ENCODE assay signal across 9 mouse cellular contexts in the genomic region with DNA sequence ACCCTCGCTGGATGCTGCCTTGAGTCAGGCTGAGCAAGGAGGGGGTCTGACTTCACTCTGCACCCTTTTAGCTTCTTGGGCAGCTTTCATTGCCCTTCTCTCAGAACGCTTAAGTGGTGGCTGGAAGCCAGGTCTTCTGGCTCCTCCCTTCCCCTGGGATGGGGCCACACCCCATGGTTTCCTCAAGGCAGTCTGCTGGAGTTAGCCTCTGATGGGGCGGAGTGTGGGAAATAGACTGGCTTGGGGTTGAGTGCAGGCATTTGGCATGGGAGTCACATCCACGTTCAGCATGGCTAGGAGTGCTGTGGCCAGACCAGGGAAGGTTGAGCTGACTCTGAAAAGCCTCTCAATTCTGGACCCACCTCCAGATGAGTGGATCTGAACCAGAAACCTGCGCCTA. TPM values are rescaled to one million over a fixed set of nuclear protein-coding genes. Genes with fewer than 3 reads are reported as not detected.
DNase-seq lines count a peak whose midpoint lies in the region; ATAC-seq and TF ChIP-seq lines count a peak whose summit lies in the region.
"Had no signal": no experiment of that assay in that cellular context is flagged by ENCODE, and none has a peak within 500 bp of the region (broad histone marks: within the 10 kb centered on the region; RNA-seq: fewer than 3 reads in every experiment).

No protein-coding gene starts in this region.

- H3K27ac ChIP-seq in midbrain, embryonic 16.5 days (ENCODE audit: low read length) = no peak overlapping the region
- H3K27ac ChIP-seq in midbrain, embryonic 14.5 days (replicated peaks; ENCODE audit: low read depth, low read length) = no peak overlapping the region
- H3K27ac ChIP-seq in intestine, postnatal 0 days (ENCODE audit: low read depth, low read length) = no peak overlapping the region
- H3K27ac ChIP-seq in stomach, embryonic 16.5 days (ENCODE audit: low read length) = no peak overlapping the region

- no peak overlapping the region for H3K4me2 ChIP-seq in midbrain, embryonic 16.5 days (ENCODE audit: low read length)
- H3K4me2 ChIP-seq in midbrain, embryonic 14.5 days (ENCODE audit: low read length) = no peak overlapping the region
- no peak overlapping the region for H3K4me2 ChIP-seq in intestine, postnatal 0 days (replicated peaks; ENCODE audit: low read depth)
- no peak overlapping the region for H3K4me2 ChIP-seq in stomach, embryonic 16.5 days (ENCODE audit: low read depth, low read length)

- ATAC-seq in midbrain, embryonic 16.5 days = no peak
- ATAC-seq in midbrain, embryonic 14.5 days (ENCODE audit: low FRiP score, low TSS enrichment) = no peak
- ATAC-seq in intestine, postnatal 0 days = 0 out of 2 replicates have a peak, but pooled peaks have one; percentile 29
- ATAC-seq in stomach, embryonic 16.5 days (ENCODE audit: insufficient read depth, low FRiP score) = peak; percentile 53; the same call in 1 of the 2 replicates

- 0 out of 2 replicates have a peak, but pooled peaks cover 4% of the 10 kb centered on the region for H3K36me3 ChIP-seq in midbrain, embryonic 16.5 days (ENCODE audit: control insufficient read depth, insufficient read depth, low read length)
- H3K36me3 ChIP-seq in midbrain, embryonic 14.5 days (ENCODE audit: control insufficient read depth, insufficient read depth, low read length) = peaks cover 18% of the 10 kb centered on the region
- H3K36me3 ChIP-seq in intestine, postnatal 0 days (ENCODE audit: control insufficient read depth, insufficient read depth) = no peaks in the 10 kb centered on the region
- peaks cover 4% of the 10 kb centered on the region; the same call in 1 of the 2 replicates for H3K36me3 ChIP-seq in stomach, embryonic 16.5 days (ENCODE audit: control insufficient read depth, insufficient read depth, low read length)

- H3K4me3 ChIP-seq in midbrain, embryonic 16.5 days (ENCODE audit: low read depth, low read length) = no peak overlapping the region
- H3K4me3 ChIP-seq in midbrain, embryonic 14.5 days (replicated peaks; ENCODE audit: low read depth, low read length) = no peak overlapping the region
- H3K4me3 ChIP-seq in intestine, postnatal 0 days (ENCODE audit: low read depth, low read length) = no peak overlapping the region
- H3K4me3 ChIP-seq in stomach, embryonic 16.5 days (replicated peaks; ENCODE audit: low read length) = no peak overlapping the region
- H3K4me3 ChIP-seq: erythroblast, embryonic 14.5 days had no signal

- peak overlapping the region; percentile 31; the same call in 1 of the 2 replicates for H3K9ac ChIP-seq in midbrain, embryonic 16.5 days (ENCODE audit: low read depth, low read length)
- H3K9ac ChIP-seq in midbrain, embryonic 14.5 days (replicated peaks; ENCODE audit: low read length) = no peak overlapping the region
- H3K9ac ChIP-seq in intestine, postnatal 0 days (ENCODE audit: low read depth, low read length) = no peak overlapping the region
- H3K9ac ChIP-seq in stomach, embryonic 16.5 days (ENCODE audit: low read length) = no peak overlapping the region

- 61% methylated on average over 5 of the region's 5 CpGs for WGBS in midbrain, embryonic 16.5 days
- 66% methylated on average over 5 of the region's 5 CpGs for WGBS in midbrain, embryonic 14.5 days
- WGBS in intestine, postnatal 0 days = 45% methylated on average over 5 of the region's 5 CpGs
- 49% methylated on average over 5 of the region's 5 CpGs for WGBS in stomach, embryonic 16.5 days

- H3K9me3 ChIP-seq in midbrain, embryonic 16.5 days (replicated peaks; ENCODE audit: control insufficient read depth, low read length, poor library complexity, severe bottlenecking) = no peaks in the 10 kb centered on the region
- no peaks in the 10 kb centered on the region for H3K9me3 ChIP-seq in midbrain, embryonic 14.5 days (ENCODE audit: control insufficient read depth, low read length)
- H3K9me3 ChIP-seq in intestine, postnatal 0 days (ENCODE audit: control insufficient read depth) = no peaks in the 10 kb centered on the region
- no peaks in the 10 kb centered on the region for H3K9me3 ChIP-seq in stomach, embryonic 16.5 days (replicated peaks; ENCODE audit: control insufficient read depth, low read length)

- no peaks in the 10 kb centered on the region for H3K27me3 ChIP-seq in midbrain, embryonic 16.5 days (ENCODE audit: control insufficient read depth, insufficient read depth, low read depth, low read length)
- 0 out of 2 replicates have a peak, but pooled peaks cover 4% of the 10 kb centered on the region for H3K27me3 ChIP-seq in midbrain, embryonic 14.5 days (ENCODE audit: control insufficient read depth, insufficient read depth, low read length)
- no peaks in the 10 kb centered on the region for H3K27me3 ChIP-seq in intestine, postnatal 0 days (replicated peaks; ENCODE audit: control insufficient read depth, insufficient read depth, low read length)
- no peaks in the 10 kb centered on the region for H3K27me3 ChIP-seq in stomach, embryonic 16.5 days (ENCODE audit: control insufficient read depth, insufficient read depth, low read length)

- intact Hi-C loops in gastrocnemius, postnatal 14 days (cut with DNase I; ENCODE audit: low total_unique reads) = no loop called here

- no peak for DNase-seq in midbrain, embryonic 14.5 days
- DNase-seq in gastrocnemius, postnatal 14 days = peak; percentile 50
- DNase-seq in spleen, postnatal 14 days (ENCODE audit: low spot score in 2 of 2) = no peak
- DNase-seq in spleen, postnatal 10 days (ENCODE audit: low spot score in 2 of 2) = no peak
- DNase-seq: thymus, adult 18-20 months had no signal

- H3K4me1 ChIP-seq in midbrain, embryonic 16.5 days (ENCODE audit: control insufficient read depth, insufficient read depth, low read length) = peaks cover 28% of the 10 kb centered on the region
- peaks cover 37% of the 10 kb centered on the region for H3K4me1 ChIP-seq in midbrain, embryonic 14.5 days (ENCODE audit: control insufficient read depth, insufficient read depth, low read length)
- no peaks in the 10 kb centered on the region for H3K4me1 ChIP-seq in intestine, postnatal 0 days (replicated peaks; ENCODE audit: control insufficient read depth, insufficient read depth, low read length)
- H3K4me1 ChIP-seq in stomach, embryonic 16.5 days (ENCODE audit: control insufficient read depth, insufficient read depth, low read length) = peaks cover 14% of the 10 kb centered on the region

- no peak for TF ChIP-seq CTCF in intestine, postnatal 0 days (IDR thresholded peaks at IDR 0.05; ENCODE audit: low read depth)

RNA-seq across cellular contexts. Expression of a gene that starts 23.2 kb away (rescaled TPM):
- 4.7 and 6.2 TPM in 2 replicates for polyA plus RNA-seq in midbrain, embryonic 16.5 days (2015; fragmentation: Nextera tagmentation; extraction: Ambion mirVana)
- 6.2 and 7.2 TPM in 2 replicates for polyA plus RNA-seq in midbrain, embryonic 14.5 days (2014; fragmentation: Nextera tagmentation; extraction: Ambion mirVana)
- total RNA-seq in gastrocnemius, postnatal 14 days (2021) = 1 to 10 TPM; 8.2 to 8.6 TPM
- polyA plus RNA-seq in intestine, postnatal 0 days (2015; fragmentation: Nextera tagmentation; extraction: Ambion mirVana) = 0.89 and 1.1 TPM in 2 replicates
- 2.6 and 3.5 TPM in 2 replicates for polyA plus RNA-seq in stomach, embryonic 16.5 days (2015; fragmentation: Nextera tagmentation; extraction: Ambion mirVana)
- polyA plus RNA-seq: erythroblast, embryonic 14.5 days had no signal

Comparison
In these comparisons a context has a peak if more than half of its experiments do, and no peak if none do; other contexts are left out.
1. ATAC-seq: peak in intestine, postnatal 0 days (single experiment) and stomach, embryonic 16.5 days (single experiment); none in midbrain, embryonic 16.5 days (single experiment) and midbrain, embryonic 14.5 days (single experiment).